Mouse (Mus musculus) effector memory CD4-positive, alpha-beta T cell, adult 5 months (primary cell): Measurements from ENCODE around the gene Rilp. TPM values are rescaled to one million over a fixed set of nuclear protein-coding genes. Genes with fewer than 3 reads are reported as not detected.

Experiments
- polyA plus RNA-seq: library from polyadenylated mRNA; unstranded; fragments of 100-300 nt; shearing (Covaris generic); gene quantifications from one replicate; pipeline ENCODE4 v1.2.1, GENCODE M21; 2017

Rilp gene
- not detected for polyA plus RNA-seq

DNA sequence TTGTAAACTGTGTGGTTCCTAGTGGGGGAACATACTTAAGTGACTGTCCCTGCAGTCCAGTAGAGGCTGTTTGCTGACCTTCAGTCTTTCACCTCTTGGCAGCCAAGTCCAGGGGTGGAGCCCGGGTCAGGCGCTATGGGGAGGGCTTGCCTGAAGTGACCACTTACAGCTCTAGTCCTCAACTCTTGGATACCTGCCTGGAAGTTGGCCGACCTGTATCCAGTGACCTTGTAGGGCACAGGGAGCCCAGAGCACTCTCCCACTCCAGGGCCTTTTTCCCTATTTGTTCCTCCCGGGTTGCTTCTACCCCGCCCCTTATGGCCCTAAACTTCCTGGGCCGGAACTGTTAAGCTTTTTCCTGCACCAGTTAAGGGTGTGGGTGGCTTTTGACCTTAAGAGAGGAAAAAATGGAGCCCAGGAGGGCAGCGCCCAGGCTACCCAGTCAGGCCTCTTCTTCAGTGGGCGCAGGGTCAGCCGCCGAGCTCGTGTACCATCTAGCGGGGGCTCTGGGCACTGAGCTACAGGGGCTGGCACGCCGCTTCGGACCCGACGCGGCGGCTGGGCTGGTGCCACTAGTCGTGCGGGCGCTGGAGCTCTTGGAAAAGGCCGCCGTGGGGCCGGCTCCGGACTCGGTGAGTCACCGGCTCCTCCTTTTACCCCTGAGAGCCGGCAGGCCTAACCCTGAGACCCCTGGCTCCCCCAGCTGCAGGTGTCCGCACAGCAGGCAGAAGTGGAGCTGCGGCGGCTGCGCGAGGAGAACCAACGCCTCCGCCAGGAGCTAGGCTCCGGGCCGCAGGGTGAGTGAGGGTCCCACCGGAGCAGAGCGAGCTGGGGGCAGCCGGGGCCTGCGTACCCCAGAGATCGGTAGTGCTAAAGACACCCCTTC lies at the start of gene Rilp:
Gene Rilp (plus strand): TSS at position 354 of the 886 bp plus-strand sequence.

DNA sequence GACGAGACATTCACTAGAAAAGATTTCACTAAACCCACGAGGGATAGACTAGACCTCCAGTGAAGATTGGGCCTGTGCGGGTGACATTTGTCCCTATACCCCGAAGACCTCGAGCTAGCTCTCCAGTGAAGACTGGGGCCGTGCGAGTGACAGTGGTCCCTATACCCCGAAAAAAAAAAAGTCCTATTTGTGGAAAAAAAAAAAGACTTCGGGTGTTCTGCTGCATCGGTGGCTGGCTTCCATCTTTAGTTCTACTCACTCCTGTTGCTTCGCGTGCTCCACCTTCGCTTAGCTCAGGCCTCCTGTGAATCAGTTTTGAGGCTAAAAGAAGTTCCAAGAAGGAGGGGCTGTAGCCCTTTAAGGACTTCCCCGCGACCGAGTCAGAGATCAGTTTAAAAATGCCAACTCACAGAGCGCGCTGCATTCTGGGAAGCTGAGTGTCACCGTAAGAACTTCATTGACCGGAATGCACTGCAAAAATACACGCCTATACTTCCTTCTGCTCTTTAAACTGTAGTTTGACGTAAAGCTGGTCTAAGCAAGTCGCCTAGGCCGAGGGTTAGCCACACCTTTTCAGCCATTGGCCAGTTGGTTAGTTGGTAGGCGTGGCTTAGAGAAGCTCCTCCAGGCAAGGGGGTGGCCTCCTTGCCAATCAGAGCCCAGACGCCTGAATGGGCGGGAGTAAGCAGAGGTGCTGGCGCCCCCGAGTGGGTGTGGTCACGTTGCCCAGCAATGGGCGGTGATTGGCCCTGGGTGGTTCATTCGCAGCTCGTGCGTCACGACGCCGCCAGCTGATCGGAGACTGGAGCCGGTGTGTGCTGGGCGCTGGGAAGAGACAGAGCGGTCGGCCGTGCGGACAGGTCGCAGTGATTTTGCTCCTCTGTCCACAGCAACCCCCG lies 48.8 kb upstream of the Rilp start, which contains the start of gene Tlcd2:
Gene Tlcd2 (plus strand): TSS at position 872 of the 899 bp plus-strand sequence.

DNA sequence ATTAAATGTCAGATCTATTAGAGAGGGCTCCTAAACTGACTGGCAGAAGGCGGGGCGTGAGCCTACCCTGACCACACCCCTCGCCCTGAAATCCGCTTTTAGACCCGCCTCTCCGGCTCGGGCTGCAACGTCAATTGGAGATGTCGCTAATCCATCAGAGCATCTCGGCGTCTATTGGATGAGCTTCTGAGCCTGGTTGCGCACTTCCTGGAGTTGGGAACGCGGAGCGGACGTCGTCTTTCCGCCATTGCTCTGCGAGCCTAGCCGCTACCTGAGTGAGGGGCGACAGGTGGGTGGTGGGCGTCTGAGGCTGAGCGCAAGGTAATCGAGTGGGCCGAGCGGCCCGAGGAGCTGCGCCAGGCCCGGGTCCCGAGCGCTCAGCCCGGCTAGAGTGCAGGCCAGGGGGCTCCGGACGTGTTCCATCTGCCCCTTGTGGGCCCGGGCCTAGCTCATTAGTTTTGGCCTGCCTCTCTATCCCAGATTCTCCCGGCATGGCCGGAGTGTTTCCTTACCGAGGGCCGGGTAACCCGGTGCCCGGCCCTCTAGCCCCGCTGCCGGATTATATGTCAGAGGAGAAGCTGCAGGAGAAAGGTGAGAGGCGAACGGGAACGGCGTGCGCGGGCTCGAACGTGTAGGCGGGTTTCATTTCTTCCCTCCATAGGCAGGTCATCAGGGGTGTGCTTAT lies 23.2 kb upstream of the Rilp start, which contains the start of gene Prpf8:
Gene Prpf8 (plus strand): TSS at position 216 of the 685 bp plus-strand sequence.

DNA sequence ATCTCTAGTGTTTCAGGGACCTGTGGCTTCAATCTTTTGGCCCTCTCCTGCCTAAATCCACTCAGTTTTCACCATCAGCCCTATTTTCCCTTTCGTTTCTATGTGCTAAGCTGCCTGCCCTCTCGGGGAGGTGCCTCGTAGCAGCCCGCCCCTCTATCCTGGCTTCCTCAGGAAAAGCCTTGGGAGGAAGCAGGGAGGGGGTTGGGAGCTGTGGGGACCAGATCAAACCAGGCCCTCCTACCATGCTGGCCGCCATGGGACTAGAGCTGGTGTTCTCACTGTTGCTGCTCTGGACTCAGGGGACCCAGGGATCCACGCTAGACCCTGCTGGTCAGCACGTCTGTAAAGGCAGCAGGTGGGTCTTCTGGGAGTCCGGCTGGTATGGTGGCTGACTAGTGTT lies 3.4 kb downstream of the Rilp start, which contains the start of gene Scarf1:
Gene Scarf1 (plus strand): TSS at position 205 of the 400 bp plus-strand sequence.

DNA sequence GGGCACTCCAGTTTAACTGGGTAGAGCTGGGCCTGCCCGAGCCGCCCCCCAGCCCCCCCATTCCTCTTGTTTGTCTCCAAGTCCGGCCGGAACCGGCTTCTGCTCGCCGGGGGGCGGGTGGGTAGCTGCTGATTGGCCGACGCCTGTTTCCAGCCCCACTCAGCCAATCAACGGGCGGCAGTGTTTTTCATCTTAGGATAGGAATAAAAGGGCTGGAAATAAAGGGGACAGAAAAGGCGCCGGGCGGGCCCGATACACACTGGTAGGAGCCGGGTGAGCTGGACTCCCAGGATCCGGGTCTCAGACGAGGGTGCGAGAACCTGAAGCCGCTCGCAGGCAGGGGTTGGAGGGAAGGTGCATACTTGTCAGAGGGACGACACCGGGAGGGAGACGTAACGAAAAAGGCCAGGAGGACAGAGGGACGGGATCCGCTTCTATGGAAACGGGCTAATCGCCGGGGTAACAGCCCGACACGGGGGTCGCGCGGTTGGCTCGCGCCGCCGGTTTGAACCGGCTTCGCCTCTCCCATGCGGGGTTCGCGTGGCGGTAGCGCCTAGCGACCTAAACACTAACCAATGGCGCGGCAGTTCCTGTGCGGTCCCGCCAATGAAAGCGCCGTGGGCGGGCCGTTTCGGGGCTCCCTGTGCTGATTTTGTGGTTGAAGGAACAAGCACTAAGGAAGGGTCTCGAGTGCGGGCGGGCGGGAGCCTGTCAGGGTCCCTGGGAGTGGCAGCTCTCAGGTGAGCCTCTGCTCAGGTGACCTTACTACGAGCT lies 21.8 kb downstream of the Rilp start, which contains the start of gene Slc43a2:
Gene Slc43a2 (plus strand): TSS at position 226 of the 774 bp plus-strand sequence.

Other genes starting within 250 kb of the Rilp start
- gene Rpa1, start 161.8 kb upstream of the Rilp start, polyA plus RNA-seq = 101 TPM
- 20.9 TPM for gene Smyd4, start 161.7 kb upstream of the Rilp start, polyA plus RNA-seq
- 0.65 TPM for gene Serpinf1, start 87.4 kb upstream of the Rilp start, polyA plus RNA-seq
- gene Serpinf2, start 70.5 kb upstream of the Rilp start, polyA plus RNA-seq = not detected
- 9.1 TPM for gene Wdr81, start 55.4 kb upstream of the Rilp start, polyA plus RNA-seq
- gene Tlcd2, start 48.4 kb upstream of the Rilp start, polyA plus RNA-seq = 2.9 TPM
- gene Prpf8, start 23.3 kb upstream of the Rilp start, polyA plus RNA-seq = 47.3 TPM
- not detected for gene Scarf1, start 3.4 kb downstream of the Rilp start, polyA plus RNA-seq
- 18.7 TPM for gene Slc43a2, start 21.6 kb downstream of the Rilp start, polyA plus RNA-seq
- 297 TPM for gene Pitpna, start 78.0 kb downstream of the Rilp start, polyA plus RNA-seq
- 76.3 TPM for gene Inpp5k, start 120.9 kb downstream of the Rilp start, polyA plus RNA-seq
- gene Myo1c, start 140.4 kb downstream of the Rilp start, polyA plus RNA-seq = 14.9 TPM
- gene Crk, start 169.2 kb downstream of the Rilp start, polyA plus RNA-seq = 82.3 TPM
- gene Ywhae, start 222.8 kb downstream of the Rilp start, polyA plus RNA-seq = 185 TPM